Comparison of ENCODE assay signal across 8 mouse cellular contexts in genomic region chrX:134058987-134059712, GRCm38 (mm10). TPM values are rescaled to one million over a fixed set of nuclear protein-coding genes. Genes with fewer than 3 reads are reported as not detected.
A peak's percentile ranks its signal among the peaks of the same experiment; 100 is the strongest.
DNase-seq lines count a peak whose midpoint lies in the region; ATAC-seq lines count a peak whose summit lies in the region.

Gene Cstf2 (plus strand): TSS chrX:134059187.

- DNase-seq in CD8-positive naive resting alpha-beta T cell, adult 2 months (ENCODE audit: low read depth in 2 of 2, low spot score in 2 of 2) = peak; percentile 89
- peak; percentile 74 for DNase-seq in c-Kit-positive CD71-negative TER-119-negative erythroid progenitor cells, embryonic 14.5 days (ENCODE audit: low read depth)
- peak; percentile 95 for DNase-seq in forebrain, embryonic 11.5 days (ENCODE audit: low spot score)
- DNase-seq in kidney, postnatal 36 days = peak; percentile 95 to 96
- DNase-seq in telencephalon, adult 2 months (ENCODE audit: low read depth, low spot score) = peak; percentile 83

- H3K4me1 ChIP-seq in forebrain, embryonic 11.5 days (replicated peaks; ENCODE audit: control insufficient read depth, insufficient read depth, low read length) = no peaks in the 10 kb centered on the region
- no peaks in the 10 kb centered on the region for H3K4me1 ChIP-seq in heart, embryonic 16.5 days (ENCODE audit: control insufficient read depth, insufficient read depth, low read length)
- H3K4me1 ChIP-seq in liver, embryonic 15.5 days (replicated peaks) = no peaks in the 10 kb centered on the region; the same call in 1 of the 2 replicates
- H3K4me1 ChIP-seq in neural tube, embryonic 12.5 days = no peaks in the 10 kb centered on the region

- peak within 1 kb of the TSS; percentile 69 for H3K9ac ChIP-seq in forebrain, embryonic 11.5 days (ENCODE audit: low read length)
- H3K9ac ChIP-seq in heart, embryonic 16.5 days (ENCODE audit: low read length) = peak within 1 kb of the TSS; percentile 83
- H3K9ac ChIP-seq in liver, embryonic 15.5 days = peak within 1 kb of the TSS; percentile 68
- peak within 1 kb of the TSS; percentile 73 for H3K9ac ChIP-seq in neural tube, embryonic 12.5 days

- H3K27me3 ChIP-seq in forebrain, embryonic 11.5 days (ENCODE audit: control insufficient read depth, insufficient read depth, low read length) = no peaks in the 10 kb centered on the region; the same call in 1 of the 2 replicates
- H3K27me3 ChIP-seq in heart, embryonic 16.5 days (ENCODE audit: control insufficient read depth, insufficient read depth, low read length) = no peaks in the 10 kb centered on the region
- no peaks in the 10 kb centered on the region for H3K27me3 ChIP-seq in liver, embryonic 15.5 days
- H3K27me3 ChIP-seq in neural tube, embryonic 12.5 days (replicated peaks) = no peaks in the 10 kb centered on the region

- peak; percentile 98 for ATAC-seq in forebrain, embryonic 11.5 days (replicated peaks; ENCODE audit: low FRiP score)
- ATAC-seq in heart, embryonic 16.5 days (replicated peaks; ENCODE audit: extremely low read depth, insufficient read depth, low FRiP score) = peak; percentile 98
- ATAC-seq in liver, embryonic 15.5 days (ENCODE audit: insufficient read depth) = peak; percentile 98
- peak; percentile 99 for ATAC-seq in neural tube, embryonic 12.5 days (ENCODE audit: low FRiP score, low read depth)

- H3K4me2 ChIP-seq in forebrain, embryonic 11.5 days (ENCODE audit: low read depth, low read length, severe bottlenecking) = peak within 1 kb of the TSS; percentile 49
- H3K4me2 ChIP-seq in heart, embryonic 16.5 days (ENCODE audit: low read depth, low read length) = peak within 1 kb of the TSS; percentile 59
- H3K4me2 ChIP-seq in liver, embryonic 15.5 days = peak within 1 kb of the TSS; percentile 70
- peak within 1 kb of the TSS; percentile 51 for H3K4me2 ChIP-seq in neural tube, embryonic 12.5 days (replicated peaks)

- H3K36me3 ChIP-seq in forebrain, embryonic 11.5 days (ENCODE audit: control insufficient read depth, insufficient read depth, low read length) = no peaks in the 10 kb centered on the region
- peaks cover 8% of the 10 kb centered on the region for H3K36me3 ChIP-seq in heart, embryonic 16.5 days (ENCODE audit: control insufficient read depth, insufficient read depth)
- peaks cover 21% of the 10 kb centered on the region for H3K36me3 ChIP-seq in liver, embryonic 15.5 days (replicated peaks)
- no peaks in the 10 kb centered on the region; the same call in 1 of the 2 replicates for H3K36me3 ChIP-seq in neural tube, embryonic 12.5 days

- 18% methylated on average over 67 of the region's 77 CpGs for WGBS in forebrain, embryonic 11.5 days
- 27% methylated on average over 65 of the region's 77 CpGs for WGBS in heart, embryonic 16.5 days
- WGBS in liver, embryonic 15.5 days (ENCODE audit: insufficient replicate concordance) = 16% methylated on average over 72 of the region's 77 CpGs
- WGBS in neural tube, embryonic 12.5 days = 21% methylated on average over 77 of the region's 77 CpGs

- H3K27ac ChIP-seq in forebrain, embryonic 11.5 days (ENCODE audit: low read depth, low read length) = peak within 1 kb of the TSS; percentile 63; the same call in 1 of the 2 replicates
- H3K27ac ChIP-seq in heart, embryonic 16.5 days (ENCODE audit: low read length) = peak within 1 kb of the TSS; percentile 88
- H3K27ac ChIP-seq in liver, embryonic 15.5 days (replicated peaks) = peak within 1 kb of the TSS; percentile 84
- peak within 1 kb of the TSS; percentile 42 for H3K27ac ChIP-seq in neural tube, embryonic 12.5 days

- H3K4me3 ChIP-seq in forebrain, embryonic 11.5 days (ENCODE audit: low read depth, low read length) = peak within 1 kb of the TSS; percentile 54
- H3K4me3 ChIP-seq in heart, embryonic 16.5 days (ENCODE audit: low read length) = peak within 1 kb of the TSS; percentile 71
- peak within 1 kb of the TSS; percentile 70 for H3K4me3 ChIP-seq in liver, embryonic 15.5 days (replicated peaks)
- H3K4me3 ChIP-seq in neural tube, embryonic 12.5 days = peak within 1 kb of the TSS; percentile 52

- no peaks in the 10 kb centered on the region for H3K9me3 ChIP-seq in forebrain, embryonic 11.5 days (ENCODE audit: control insufficient read depth, low read length)
- no peaks in the 10 kb centered on the region for H3K9me3 ChIP-seq in heart, embryonic 16.5 days (replicated peaks; ENCODE audit: control insufficient read depth, low read length)
- no peaks in the 10 kb centered on the region for H3K9me3 ChIP-seq in liver, embryonic 15.5 days (replicated peaks)
- H3K9me3 ChIP-seq in neural tube, embryonic 12.5 days = no peaks in the 10 kb centered on the region

RNA-seq across cellular contexts. Expression of gene Cstf2, which starts in this region (rescaled TPM):
- polyA plus RNA-seq in forebrain, embryonic 11.5 days (2014; fragmentation: Nextera tagmentation; extraction: Ambion mirVana) = 78.0 and 79.9 TPM in 2 replicates
- polyA plus RNA-seq in heart, embryonic 16.5 days (2015; fragmentation: Nextera tagmentation; extraction: Ambion mirVana) = 25.3 and 25.8 TPM in 2 replicates
- polyA plus RNA-seq in liver, embryonic 15.5 days (2015; fragmentation: Nextera tagmentation; extraction: Ambion mirVana) = 18.8 and 19.8 TPM in 2 replicates
- 60.9 and 66.8 TPM in 2 replicates for polyA plus RNA-seq in neural tube, embryonic 12.5 days (2016; fragmentation: Nextera tagmentation; extraction: Ambion mirVana)

Comparison
In these comparisons a context has a peak if more than half of its experiments do, and no peak if none do; other contexts are left out.
1. Peak in every context shown above with its lines: DNase-seq, ATAC-seq, H3K4me3 ChIP-seq and H3K27ac ChIP-seq.